Mouse (Mus musculus) limb, embryonic 15.5 days (tissue): ENCODE measurements at regions not wholly inside any gene's neighbourhood (a gene's known extent, or its start where the extent isn't known, plus 50 kb on each side); places are given as distances from the start of the nearest gene placed in this dataset.
"Not testable (repeated sequence)": the region's sequence is repeated elsewhere in the genome, so short reads cannot be mapped to it uniquely, and the experiment has no call there.

ENCODE experiments used
- ATAC-seq: fragments of 200-750 bp; cut with Nextera tagmentation; 2 replicates; pipeline ENCODE4 v1.8.0; 2017; ENCODE audit warnings: low read depth, moderate TSS enrichment; ENCODE audit not compliant: insufficient number of reproducible peaks, low FRiP score, low TSS enrichment
- H3K27ac ChIP-seq: fragments of 300-500 bp; sonication (generic); 2 replicates; pipeline ENCODE4 v1.5.1; 2015; ENCODE audit warnings: moderate library complexity, mild to moderate bottlenecking, inconsistent platforms
- H3K27me3 ChIP-seq: fragments of 300-500 bp; sonication (generic); 2 replicates; pipeline ENCODE4 v1.6.1; 2015; ENCODE audit warnings: inconsistent platforms
- H3K36me3 ChIP-seq: fragments of 300-500 bp; sonication (generic); 2 replicates; pipeline ENCODE4 v1.6.1; 2015; ENCODE audit warnings: inconsistent platforms
- H3K4me1 ChIP-seq: fragments of 300-500 bp; sonication (generic); 2 replicates; pipeline ENCODE4 v1.6.1; 2015; ENCODE audit warnings: inconsistent platforms
- H3K4me2 ChIP-seq: fragments of 300-500 bp; sonication (generic); 2 replicates; pipeline ENCODE4 v1.6.1; 2015; ENCODE audit warnings: mild to moderate bottlenecking, inconsistent platforms
- H3K4me3 ChIP-seq: fragments of 300-500 bp; sonication (generic); 2 replicates; pipeline ENCODE4 v1.5.1; 2015; ENCODE audit warnings: mild to moderate bottlenecking, inconsistent platforms
- H3K9ac ChIP-seq: fragments of 300-500 bp; sonication (generic); 2 replicates; pipeline ENCODE4 v1.6.1; 2015; ENCODE audit warnings: inconsistent platforms
- H3K9me3 ChIP-seq: fragments of 300-500 bp; sonication (generic); 2 replicates; pipeline ENCODE4 v1.6.1; 2016; ENCODE audit warnings: inconsistent platforms
- WGBS: fragments of 180-500 bp; shearing (Covaris S2); methylation state at CpG from one replicate; pipeline ENCODE4 v1.1.7; 2015; 5-methylcytosine and 5-hydroxymethylcytosine counted together

GRCm38 (mm10) chr9:83728428-83728827, 77.6 kb downstream of the Elovl4 start:
- H3K4me3 ChIP-seq = no peak overlapping the region
- H3K27me3 ChIP-seq = 0 out of 2 replicates have a peak, but pooled peaks cover 2% of the 10 kb centered on the region
- ATAC-seq = no peak
- 76% methylated on average over 8 of the region's 8 CpGs for WGBS
- H3K27ac ChIP-seq = no peak overlapping the region
- no peaks in the 10 kb centered on the region for H3K9me3 ChIP-seq
- H3K4me1 ChIP-seq = 0 out of 2 replicates have a peak, but pooled peaks cover 4% of the 10 kb centered on the region
- no peaks in the 10 kb centered on the region for H3K36me3 ChIP-seq
- no peak overlapping the region for H3K4me2 ChIP-seq
- H3K9ac ChIP-seq = no peak overlapping the region

- Histone ChIP-seq H3K9ac (no peak overlapping the region), H3K9me3 (no peaks in the 10 kb centered on the region), H3K27ac (no peak overlapping the region), H3K4me3 (peak overlapping the region; percentile 28), H3K4me2 (peak overlapping the region; percentile 47), H3K4me1 (0 out of 2 replicates have a peak, but pooled peaks cover 4% of the 10 kb centered on the region), H3K27me3 (0 out of 2 replicates have a peak, but pooled peaks cover 2% of the 10 kb centered on the region), H3K36me3 (no peaks in the 10 kb centered on the region)
- 9% methylated on average over 14 of the region's 14 CpGs for WGBS
- ATAC-seq = 0 out of 2 replicates have a peak, but pooled peaks have one; percentile 74
Measured at GRCm38 (mm10) chr9:83727462-83728189, 78.5 kb downstream of the Elovl4 start.

- H3K36me3 ChIP-seq = no peaks in the 10 kb centered on the region
- no peak overlapping the region for H3K9ac ChIP-seq
- H3K27me3 ChIP-seq = 0 out of 2 replicates have a peak, but pooled peaks cover 2% of the 10 kb centered on the region
- no peak overlapping the region for H3K27ac ChIP-seq
- H3K9me3 ChIP-seq = no peaks in the 10 kb centered on the region
- H3K4me2 ChIP-seq = peak overlapping the region; percentile 47
- peak overlapping the region; percentile 28 for H3K4me3 ChIP-seq
- 0 out of 2 replicates have a peak, but pooled peaks cover 4% of the 10 kb centered on the region for H3K4me1 ChIP-seq
- no peak for ATAC-seq
- WGBS = 41% methylated on average over 16 of the region's 16 CpGs
Measured at GRCm38 (mm10) chr9:83726979-83727378, 79.1 kb downstream of the Elovl4 start.

- no peak overlapping the region for H3K4me2 ChIP-seq
- no peak overlapping the region for H3K27ac ChIP-seq
- 45% methylated on average over 9 of the region's 9 CpGs for WGBS
- H3K27me3 ChIP-seq = 0 out of 2 replicates have a peak, but pooled peaks cover 2% of the 10 kb centered on the region
- H3K9me3 ChIP-seq = no peaks in the 10 kb centered on the region
- no peaks in the 10 kb centered on the region for H3K36me3 ChIP-seq
- no peak for ATAC-seq
- 0 out of 2 replicates have a peak, but pooled peaks cover 4% of the 10 kb centered on the region for H3K4me1 ChIP-seq
- H3K4me3 ChIP-seq = no peak overlapping the region
- H3K9ac ChIP-seq = no peak overlapping the region
Measured at GRCm38 (mm10) chr9:83726105-83726504, 80.0 kb downstream of the Elovl4 start.

- no peak for ATAC-seq
- Histone ChIP-seq H3K9ac (no peak overlapping the region), H3K27ac (no peak overlapping the region), H3K4me3 (no peak overlapping the region), H3K36me3 (no peaks in the 10 kb centered on the region), H3K27me3 (0 out of 2 replicates have a peak, but pooled peaks cover 2% of the 10 kb centered on the region), H3K4me1 (0 out of 2 replicates have a peak, but pooled peaks cover 4% of the 10 kb centered on the region), H3K4me2 (no peak overlapping the region), H3K9me3 (no peaks in the 10 kb centered on the region)
- 77% methylated on average over 8 of the region's 8 CpGs for WGBS
Measured at GRCm38 (mm10) chr9:83725545-83725944, 80.5 kb downstream of the Elovl4 start.

GRCm38 (mm10) chr9:83720982-83721381, 85.1 kb downstream of the Elovl4 start:
- Histone ChIP-seq H3K27ac (no peak overlapping the region), H3K27me3 (no peaks in the 10 kb centered on the region), H3K36me3 (no peaks in the 10 kb centered on the region), H3K9me3 (no peaks in the 10 kb centered on the region), H3K4me3 (no peak overlapping the region), H3K4me2 (no peak overlapping the region), H3K9ac (no peak overlapping the region), H3K4me1 (no peaks in the 10 kb centered on the region)
- WGBS = 59% methylated on average over 2 of the region's 2 CpGs
- ATAC-seq = no peak

GRCm38 (mm10) chr9:83719811-83720210, 86.3 kb downstream of the Elovl4 start:
- no peaks in the 10 kb centered on the region for H3K36me3 ChIP-seq
- H3K27ac ChIP-seq = no peak overlapping the region
- no peak overlapping the region for H3K4me3 ChIP-seq
- H3K9ac ChIP-seq = no peak overlapping the region
- no peaks in the 10 kb centered on the region for H3K4me1 ChIP-seq
- H3K9me3 ChIP-seq = no peaks in the 10 kb centered on the region
- ATAC-seq = no peak
- WGBS = 77% methylated on average over 4 of the region's 4 CpGs
- H3K4me2 ChIP-seq = no peak overlapping the region
- no peaks in the 10 kb centered on the region for H3K27me3 ChIP-seq

GRCm38 (mm10) chr9:83718084-83718483, 88.0 kb downstream of the Elovl4 start:
- H3K9me3 ChIP-seq, H3K9ac ChIP-seq, H3K27me3 ChIP-seq, H3K4me3 ChIP-seq, H3K4me1 ChIP-seq, ATAC-seq, H3K4me2 ChIP-seq, H3K27ac ChIP-seq, H3K36me3 ChIP-seq: not testable (repeated sequence)
- WGBS = 91% methylated on average over 2 of the region's 2 CpGs

- ATAC-seq = no peak
- Histone ChIP-seq H3K9me3 (no peaks in the 10 kb centered on the region), H3K36me3 (no peaks in the 10 kb centered on the region), H3K4me2 (no peak overlapping the region), H3K4me3 (no peak overlapping the region), H3K27me3 (no peaks in the 10 kb centered on the region), H3K27ac (no peak overlapping the region), H3K4me1 (no peaks in the 10 kb centered on the region), H3K9ac (no peak overlapping the region)
- WGBS = 60% methylated on average over 5 of the region's 5 CpGs
Measured at GRCm38 (mm10) chr9:83716101-83716763, 89.8 kb downstream of the Elovl4 start.

GRCm38 (mm10) chr9:83707361-83707760, 98.7 kb downstream of the Elovl4 start:
- ATAC-seq = no peak
- 62% methylated on average over 3 of the region's 3 CpGs for WGBS

GRCm38 (mm10) chr9:83706071-83706470, 100.0 kb downstream of the Elovl4 start:
- no peak overlapping the region for H3K4me3 ChIP-seq
- H3K9ac ChIP-seq = no peak overlapping the region
- H3K36me3 ChIP-seq = no peaks in the 10 kb centered on the region
- no peaks in the 10 kb centered on the region for H3K4me1 ChIP-seq
- H3K4me2 ChIP-seq = no peak overlapping the region
- no peak overlapping the region for H3K27ac ChIP-seq
- no peaks in the 10 kb centered on the region for H3K9me3 ChIP-seq
- ATAC-seq = no peak
- WGBS = 82% methylated on average over 6 of the region's 6 CpGs
- H3K27me3 ChIP-seq = no peaks in the 10 kb centered on the region

More at GRCm38 (mm10) chr9:83707361-83707760, 98.7 kb downstream of the Elovl4 start:
- no peak overlapping the region for H3K27ac ChIP-seq
- H3K9ac ChIP-seq = no peak overlapping the region
- no peaks in the 10 kb centered on the region for H3K9me3 ChIP-seq
- H3K27me3 ChIP-seq = no peaks in the 10 kb centered on the region
- H3K4me1 ChIP-seq = no peaks in the 10 kb centered on the region
- H3K4me2 ChIP-seq = no peak overlapping the region
- H3K4me3 ChIP-seq = no peak overlapping the region
- H3K36me3 ChIP-seq = no peaks in the 10 kb centered on the region

GRCm38 (mm10) chr9:83704186-83704585, 101.9 kb downstream of the Elovl4 start:
- no peak overlapping the region for H3K4me2 ChIP-seq
- no peaks in the 10 kb centered on the region for H3K36me3 ChIP-seq
- no peaks in the 10 kb centered on the region for H3K4me1 ChIP-seq
- H3K27me3 ChIP-seq = no peaks in the 10 kb centered on the region
- no peak overlapping the region for H3K9ac ChIP-seq
- H3K9me3 ChIP-seq = no peaks in the 10 kb centered on the region
- H3K27ac ChIP-seq = no peak overlapping the region
- H3K4me3 ChIP-seq = no peak overlapping the region
- no peak for ATAC-seq
